Mouse (Mus musculus): Measurements from ENCODE around the gene Kctd10. TPM values are rescaled to one million over a fixed set of nuclear protein-coding genes. Genes with fewer than 3 reads are reported as not detected.
A peak's percentile ranks its signal among the peaks of the same experiment; 100 is the strongest.

Kctd10 gene
- polyA plus RNA-seq, 1 experiment: 84.1 TPM

- H3K27me3 ChIP-seq (ENCODE audit: control insufficient read depth, insufficient read depth, insufficient read length): no peaks in the 10 kb centered on the region
- H3ac ChIP-seq (ENCODE audit: control insufficient read depth, insufficient read length): no peak overlapping the region
- TF ChIP-seq CEBPB (IDR thresholded peaks at IDR 0.05; ENCODE audit: insufficient read depth, poor library complexity, severe bottlenecking) (peak; percentile 76; the same call in 1 of the 2 replicates), E2F4 (IDR thresholded peaks at IDR 0.05; ENCODE audit: insufficient read depth) (no peak)
- peaks cover 67% of the 10 kb centered on the region for H3K79me2 ChIP-seq (ENCODE audit: control insufficient read depth, insufficient read depth)
- H3K4me3 ChIP-seq: peak overlapping the region; percentile 2
- peak overlapping the region; percentile 82 for H3K4me2 ChIP-seq (ENCODE audit: low read depth)
- peaks cover 11% of the 10 kb centered on the region for H3K36me3 ChIP-seq (ENCODE audit: control insufficient read depth, insufficient read depth)
Observed at GRCm38 (mm10) chr5:114371731-114372473, 8.4 kb downstream of the Kctd10 start.

- TF ChIP-seq CEBPB (IDR thresholded peaks at IDR 0.05; ENCODE audit: insufficient read depth, poor library complexity, severe bottlenecking) (no peak), TCF3 (IDR thresholded peaks at IDR 0.05; ENCODE audit: insufficient read length, low read depth) (no peak), TCF12 (IDR thresholded peaks at IDR 0.05; ENCODE audit: insufficient read depth, poor library complexity, severe bottlenecking) (no peak), MAX (IDR thresholded peaks at IDR 0.05; ENCODE audit: low read depth) (no peak), POLR2A (IDR thresholded peaks at IDR 0.05; ENCODE audit: insufficient read length, low read depth) (no peak), MYOG (IDR thresholded peaks at IDR 0.05; ENCODE audit: control insufficient read depth in 1 of 3, insufficient read depth in 1 of 3, insufficient read length in 2 of 3, low read depth in 2 of 3) (no peak)
- peak overlapping the region; percentile 2 for H3K4me3 ChIP-seq
- peak overlapping the region; percentile 82 for H3K4me2 ChIP-seq (ENCODE audit: low read depth)
- no peaks in the 10 kb centered on the region for H3K27me3 ChIP-seq (ENCODE audit: control insufficient read depth, insufficient read depth, insufficient read length)
- peaks cover 11% of the 10 kb centered on the region for H3K36me3 ChIP-seq (ENCODE audit: control insufficient read depth, insufficient read depth)
- no peak overlapping the region for H3ac ChIP-seq (ENCODE audit: control insufficient read depth, insufficient read length)
- peaks cover 62% of the 10 kb centered on the region for H3K79me2 ChIP-seq (ENCODE audit: control insufficient read depth, insufficient read depth)
Observed at GRCm38 (mm10) chr5:114371331-114371730, 9.0 kb downstream of the Kctd10 start.

- Histone ChIP-seq H3K27me3 (ENCODE audit: control insufficient read depth, insufficient read depth, insufficient read length) (no peaks in the 10 kb centered on the region), H3ac (ENCODE audit: control insufficient read depth, insufficient read length) (no peak overlapping the region), H3K4me2 (ENCODE audit: low read depth) (peak overlapping the region; percentile 82), H3K4me3 (no peak overlapping the region), H3K79me2 (ENCODE audit: control insufficient read depth, insufficient read depth) (peaks cover 52% of the 10 kb centered on the region), H3K36me3 (ENCODE audit: control insufficient read depth, insufficient read depth) (peaks cover 11% of the 10 kb centered on the region)
- no peak for TF ChIP-seq POLR2A (IDR thresholded peaks at IDR 0.05; ENCODE audit: insufficient read length, low read depth)
- TF ChIP-seq MAX (IDR thresholded peaks at IDR 0.05; ENCODE audit: low read depth): no peak
- no peak for TF ChIP-seq SRF (IDR thresholded peaks at IDR 0.05; ENCODE audit: control insufficient read depth, insufficient read length, low read depth)
- TF ChIP-seq TCF12 (IDR thresholded peaks at IDR 0.05; ENCODE audit: insufficient read depth, poor library complexity, severe bottlenecking): no peak
- TF ChIP-seq E2F4 (IDR thresholded peaks at IDR 0.05; ENCODE audit: insufficient read depth): no peak
- TF ChIP-seq CEBPB (IDR thresholded peaks at IDR 0.05; ENCODE audit: insufficient read depth, poor library complexity, severe bottlenecking): no peak
- no peak for TF ChIP-seq MYOD1 (IDR thresholded peaks at IDR 0.05; ENCODE audit: control insufficient read depth in 1 of 3, insufficient read length in 2 of 3, low read depth in 2 of 3)
- TF ChIP-seq MYOG (IDR thresholded peaks at IDR 0.05; ENCODE audit: control insufficient read depth in 1 of 3, insufficient read depth in 1 of 3, insufficient read length in 2 of 3, low read depth in 2 of 3): no peak
- TF ChIP-seq REST (IDR thresholded peaks at IDR 0.05; ENCODE audit: insufficient read depth, insufficient read length): no peak
- TF ChIP-seq TCF3 (IDR thresholded peaks at IDR 0.05; ENCODE audit: insufficient read length, low read depth): no peak
- TF ChIP-seq POLR2AphosphoS2 (IDR thresholded peaks at IDR 0.05; ENCODE audit: insufficient read length, low read depth): no peak
Observed at GRCm38 (mm10) chr5:114370371-114370776, 9.9 kb downstream of the Kctd10 start.

- peak overlapping the region; percentile 82 for H3K4me2 ChIP-seq (ENCODE audit: low read depth)
- no peak overlapping the region for H3K4me3 ChIP-seq
Observed at GRCm38 (mm10) chr5:114369921-114370320, 10.4 kb downstream of the Kctd10 start.

GRCm38 (mm10) chr5:114368803-114369496, 11.4 kb downstream of the Kctd10 start:
- no peaks in the 10 kb centered on the region for H3K27me3 ChIP-seq (ENCODE audit: control insufficient read depth, insufficient read depth, insufficient read length)
- peaks cover 39% of the 10 kb centered on the region for H3K79me2 ChIP-seq (ENCODE audit: control insufficient read depth, insufficient read depth)
- no peak overlapping the region for H3K4me2 ChIP-seq (ENCODE audit: low read depth)
- H3K36me3 ChIP-seq (ENCODE audit: control insufficient read depth, insufficient read depth): peaks cover 16% of the 10 kb centered on the region
- H3ac ChIP-seq (ENCODE audit: control insufficient read depth, insufficient read length): no peak overlapping the region
- H3K4me3 ChIP-seq: no peak overlapping the region
- TF ChIP-seq MAX (IDR thresholded peaks at IDR 0.05; ENCODE audit: low read depth) (no peak), MYOG (IDR thresholded peaks at IDR 0.05; ENCODE audit: control insufficient read depth in 1 of 3, insufficient read depth in 1 of 3, insufficient read length in 2 of 3, low read depth in 2 of 3) (no peak), TCF12 (IDR thresholded peaks at IDR 0.05; ENCODE audit: insufficient read depth, poor library complexity, severe bottlenecking) (no peak)

More at GRCm38 (mm10) chr5:114369921-114370320, 10.4 kb downstream of the Kctd10 start:
- H3K79me2 ChIP-seq (ENCODE audit: control insufficient read depth, insufficient read depth): peaks cover 47% of the 10 kb centered on the region
- H3K27me3 ChIP-seq (ENCODE audit: control insufficient read depth, insufficient read depth, insufficient read length): no peaks in the 10 kb centered on the region
- H3ac ChIP-seq (ENCODE audit: control insufficient read depth, insufficient read length): no peak overlapping the region
- no peak for TF ChIP-seq POLR2AphosphoS2 (IDR thresholded peaks at IDR 0.05; ENCODE audit: insufficient read length, low read depth)
- TF ChIP-seq CEBPB (IDR thresholded peaks at IDR 0.05; ENCODE audit: insufficient read depth, poor library complexity, severe bottlenecking): no peak
- TF ChIP-seq E2F4 (IDR thresholded peaks at IDR 0.05; ENCODE audit: insufficient read depth): no peak
- no peak for TF ChIP-seq TCF12 (IDR thresholded peaks at IDR 0.05; ENCODE audit: insufficient read depth, poor library complexity, severe bottlenecking)
- no peak for TF ChIP-seq SRF (IDR thresholded peaks at IDR 0.05; ENCODE audit: control insufficient read depth, insufficient read length, low read depth)
- H3K36me3 ChIP-seq (ENCODE audit: control insufficient read depth, insufficient read depth): peaks cover 11% of the 10 kb centered on the region

Data from myocyte (in vitro differentiated cells).